Mouse (Mus musculus) G1E (cell line): ENCODE measurements around the gene Dok1.

Experiments used
- CTCF ChIP-seq: IDR thresholded peaks from 2 replicates; pipeline ENCODE4 v1.5.1; 2012; ENCODE audit warnings: low read depth, low read length, inconsistent platforms, mixed read lengths
- GATA1 ChIP-seq: IDR thresholded peaks from 2 replicates; pipeline ENCODE4 v1.6.1; 2012; ENCODE audit warnings: borderline replicate concordance, low read length, inconsistent platforms, mixed read lengths
- GATA2 ChIP-seq: IDR thresholded peaks from 2 replicates; pipeline ENCODE4 v1.6.1; 2012; ENCODE audit warnings: low read depth, low read length, inconsistent platforms, borderline replicate concordance
- POLR2AphosphoS5 ChIP-seq: IDR thresholded peaks from 2 replicates; pipeline ENCODE4 v1.6.1; 2012; ENCODE audit warnings: low read depth, low read length, inconsistent platforms; ENCODE audit not compliant: insufficient replicate concordance
- TAL1 ChIP-seq: conservative IDR thresholded peaks from 2 replicates; pipeline ENCODE4 v1.6.1; 2012; ENCODE audit warnings: low read depth, low read length, inconsistent platforms, mixed read lengths

DNA sequence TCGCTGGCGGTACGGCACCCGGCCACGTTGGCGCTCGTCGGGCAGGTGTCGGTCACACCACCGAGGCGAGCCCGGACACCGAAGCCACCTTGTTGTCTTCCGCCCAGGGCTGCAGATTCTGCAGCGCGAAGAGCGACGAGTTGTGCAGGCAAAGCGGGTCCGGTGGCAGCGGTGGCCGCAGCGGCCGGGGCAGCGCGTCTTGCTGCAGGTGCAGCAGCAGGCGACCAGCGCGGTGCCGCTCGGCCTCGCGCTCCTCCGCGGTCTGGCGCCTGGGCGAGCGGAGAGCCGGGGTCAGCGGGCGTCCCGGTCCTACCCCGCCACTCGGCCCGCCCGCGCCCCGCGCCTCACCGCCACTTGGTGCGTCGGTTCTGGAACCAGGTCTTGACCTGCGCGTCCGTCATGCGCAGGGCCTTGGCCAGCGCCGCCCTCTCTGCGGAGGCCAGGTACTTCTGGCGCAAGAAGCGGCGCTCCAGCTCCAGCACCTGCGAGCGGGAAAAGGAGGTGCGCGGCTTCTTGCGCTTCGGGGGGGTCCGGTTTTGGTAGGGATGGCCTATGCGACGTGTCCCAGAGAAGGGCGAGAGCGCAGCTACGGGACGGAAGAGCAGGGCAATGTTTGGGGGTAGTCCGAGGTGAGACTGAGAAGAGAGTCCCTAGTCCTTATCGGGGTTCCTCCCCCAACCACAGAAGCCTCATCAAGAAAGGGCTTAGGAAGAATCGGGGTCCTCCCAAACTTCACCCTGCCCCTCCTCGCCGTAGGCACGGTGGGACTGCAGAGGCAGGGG, 35.6 kb upstream of the Dok1 start:
- TF ChIP-seq CTCF (no peak), TAL1 (no peak), GATA2 (no peak), POLR2AphosphoS5 (no peak), GATA1 (no peak)
